Mouse (Mus musculus) layer of hippocampus, adult 18-20 months (tissue): ENCODE data around the gene Arhgef26. TPM values are rescaled to one million over a fixed set of nuclear protein-coding genes. Genes with fewer than 3 reads are reported as not detected.

ENCODE experiments used
- DNase-seq, 2 experiments: peaks; one replicate each; pipeline ENCODE4 v3.0.0; 2022; ENCODE audit warnings: low spot score in 2 of 2
- total RNA-seq, 2 experiments: library from RNA; stranded (reverse); gene quantifications; 2 replicates each; pipeline ENCODE4 v1.2.3; 2021

The Arhgef26 gene
- total RNA-seq, 2 experiments from 2014 or later: 56.5 to 59.5 TPM

DNA sequence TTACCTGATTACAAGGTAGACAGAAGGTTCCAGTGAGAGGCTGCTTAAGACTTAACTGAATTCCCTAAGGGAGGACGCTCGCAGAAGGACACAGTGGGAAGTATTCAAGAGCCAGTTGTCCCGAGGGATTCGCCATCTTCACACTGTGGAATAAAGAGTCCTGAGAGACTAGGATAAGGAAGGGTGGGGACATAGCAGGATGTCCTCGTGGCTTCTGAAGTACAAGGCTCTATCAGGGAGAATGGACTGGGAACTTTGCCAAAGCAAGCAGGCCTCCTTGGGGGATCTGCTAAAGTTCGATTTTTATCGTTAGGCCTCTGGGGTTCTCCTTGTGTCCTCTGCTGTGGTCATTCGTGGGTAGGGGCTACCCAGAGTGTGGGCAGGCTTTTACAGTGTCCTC lies 109.0 kb downstream of the Arhgef26 start:
- DNase-seq: no peak

DNA sequence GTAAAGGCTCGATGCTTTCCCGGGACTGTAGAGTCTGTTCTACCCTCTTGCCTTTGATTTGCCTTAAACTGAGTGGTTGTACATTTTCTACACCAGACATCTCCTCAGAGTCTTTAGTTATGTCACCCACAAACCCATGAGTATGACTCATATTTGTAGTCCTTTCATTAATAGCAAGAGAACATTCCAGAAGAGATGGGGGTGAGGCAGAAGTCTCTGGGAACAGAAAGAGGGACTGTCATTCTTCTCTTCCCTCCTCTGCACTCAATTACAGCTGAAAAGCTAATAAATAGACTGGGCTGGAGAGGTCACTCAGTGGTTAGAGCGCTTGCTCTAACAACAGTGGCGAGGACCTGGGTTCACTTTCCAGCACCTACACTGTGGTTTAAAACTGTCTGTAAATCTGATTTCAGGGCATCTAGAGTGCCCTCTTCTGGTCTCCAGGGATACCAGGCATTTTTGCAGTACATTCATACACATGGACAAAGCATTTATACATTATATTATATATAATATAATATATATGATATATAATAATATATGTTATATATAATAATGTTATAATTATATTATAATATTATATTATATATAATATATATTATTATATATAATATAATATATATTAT lies 111.8 kb downstream of the Arhgef26 start:
- no peak for DNase-seq

DNA sequence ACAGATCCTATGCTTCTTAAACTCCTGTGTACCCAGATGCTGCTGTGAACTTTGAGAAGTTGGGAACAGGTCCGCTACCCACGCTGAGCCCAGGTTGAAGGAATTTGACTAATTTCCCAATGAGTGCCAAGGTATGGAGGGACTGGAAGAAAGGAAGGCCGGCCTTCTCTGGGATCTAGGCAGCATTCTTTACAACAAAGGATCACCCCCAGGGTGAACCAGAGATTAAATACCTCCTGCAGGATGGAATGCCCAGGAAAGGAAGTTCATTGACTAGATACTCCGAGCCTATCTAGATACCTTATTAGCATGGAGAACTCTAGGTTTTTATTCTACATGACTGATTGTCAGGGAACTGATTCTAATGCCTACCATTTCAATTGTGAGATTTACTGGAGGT lies 114.8 kb downstream of the Arhgef26 start:
- no peak for DNase-seq

DNA sequence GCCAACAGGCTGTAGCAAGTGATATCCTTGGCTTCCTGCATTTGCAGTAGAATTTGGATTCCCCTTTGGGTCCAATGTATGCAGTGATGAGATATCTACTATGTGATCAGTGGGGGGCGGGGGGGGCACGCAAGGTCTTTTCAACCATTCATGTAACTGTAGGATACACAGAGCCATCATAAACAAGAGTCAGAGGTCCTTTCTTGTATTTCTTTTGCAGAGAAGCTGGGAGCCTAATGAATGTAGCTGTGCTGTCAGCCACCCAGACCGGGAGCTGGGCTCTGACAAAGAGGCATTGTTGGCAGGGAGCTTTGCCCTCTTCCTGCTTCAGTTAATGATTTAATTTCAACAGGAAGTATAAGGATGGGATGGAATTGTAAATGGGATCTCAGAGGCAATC lies 116.0 kb downstream of the Arhgef26 start:
- DNase-seq: no peak

DNA sequence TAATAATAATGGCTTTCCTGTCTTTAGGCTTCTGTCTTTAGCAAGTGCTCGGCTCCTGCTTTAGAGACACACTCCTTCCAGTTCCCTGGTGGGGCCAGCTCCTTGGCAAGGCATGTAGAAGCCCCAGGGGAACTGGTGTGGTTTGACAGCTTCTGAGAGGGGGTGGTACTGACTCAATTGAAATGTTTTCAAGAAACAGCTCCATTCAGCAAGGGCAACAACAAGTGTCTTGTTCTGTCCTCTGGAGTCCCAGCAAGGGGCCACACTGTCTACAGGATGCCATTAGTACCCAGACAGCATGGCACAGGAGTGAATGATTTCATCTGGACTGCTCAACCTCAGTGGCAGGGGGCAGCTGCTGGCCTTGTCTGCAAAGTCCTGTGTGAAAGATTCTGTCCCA lies 117.7 kb downstream of the Arhgef26 start:
- peak in 1 of 2 experiments; percentile 55 for DNase-seq

DNA sequence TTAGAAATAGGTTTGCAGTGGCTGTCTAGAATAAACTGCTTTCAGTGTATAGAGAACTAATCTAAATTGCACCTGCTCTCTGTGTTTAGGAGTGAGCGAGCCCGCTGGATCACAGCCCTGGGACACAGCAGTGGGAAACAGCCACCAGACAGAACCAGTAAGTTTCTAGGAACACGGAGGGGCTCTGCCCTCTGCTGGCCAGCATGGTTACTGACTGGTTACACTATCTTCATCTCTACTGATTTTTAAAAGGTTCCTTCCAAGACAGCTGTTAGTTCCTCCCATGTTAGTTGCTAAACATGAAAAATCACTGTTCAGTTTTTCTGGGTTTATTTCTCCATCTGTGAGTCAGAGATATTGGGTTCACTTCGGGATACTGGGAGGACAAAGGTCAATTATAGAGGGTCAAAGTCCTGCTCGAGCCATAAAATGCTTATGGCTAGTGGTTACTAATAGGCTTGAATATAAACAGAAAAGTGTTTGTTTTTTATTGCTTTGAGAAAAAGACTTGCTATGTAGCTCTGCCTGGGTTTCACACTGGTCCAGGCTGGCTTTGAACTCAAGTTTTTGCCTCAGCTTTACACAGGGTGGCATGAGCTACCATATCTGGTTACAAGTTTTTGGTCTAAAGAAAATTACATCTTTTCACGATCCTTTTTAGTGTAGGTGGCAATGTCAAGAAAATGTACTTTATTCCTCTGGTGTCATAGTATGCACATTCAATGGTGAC lies 120.3 kb downstream of the Arhgef26 start:
- DNase-seq: peak; percentile 40 to 78

DNA sequence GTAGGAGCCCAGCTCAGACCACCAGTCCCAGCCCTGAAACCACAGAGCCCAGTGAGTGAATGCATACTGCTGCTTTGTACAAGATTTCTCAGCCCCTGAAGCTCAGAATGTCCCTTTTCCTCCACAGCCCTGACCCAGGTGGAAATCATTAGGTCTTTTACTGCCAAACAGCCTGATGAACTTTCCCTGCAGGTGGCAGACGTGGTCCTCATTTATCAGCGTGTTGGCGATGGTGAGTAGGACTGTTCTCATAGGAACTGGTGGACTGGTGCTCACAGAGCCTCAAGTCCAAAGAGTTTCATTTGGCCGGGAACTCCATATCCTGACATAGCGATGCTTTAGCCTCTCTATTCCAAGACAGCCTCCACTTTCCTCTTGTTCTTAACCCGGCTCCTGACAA lies 121.3 kb downstream of the Arhgef26 start:
- no peak for DNase-seq

DNA sequence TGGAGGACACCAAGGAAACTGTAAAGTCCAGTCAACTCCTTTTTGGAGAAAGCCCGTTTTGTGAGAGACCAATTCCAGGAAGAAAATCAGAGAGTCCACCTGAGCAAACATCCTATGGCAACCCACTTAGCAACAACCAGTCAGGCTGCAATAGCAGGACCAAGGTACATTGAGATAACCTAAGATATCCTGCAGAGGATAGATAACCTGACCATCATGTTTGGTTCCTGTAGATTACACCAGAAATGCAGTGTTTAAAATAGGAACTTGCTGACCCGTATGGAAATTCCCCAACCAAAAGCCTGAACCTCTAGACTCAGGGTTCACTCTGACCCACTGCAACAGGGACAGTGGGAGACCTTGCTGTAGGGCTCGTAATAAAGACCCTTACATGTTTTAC lies 126.1 kb downstream of the Arhgef26 start:
- no peak for DNase-seq

DNA sequence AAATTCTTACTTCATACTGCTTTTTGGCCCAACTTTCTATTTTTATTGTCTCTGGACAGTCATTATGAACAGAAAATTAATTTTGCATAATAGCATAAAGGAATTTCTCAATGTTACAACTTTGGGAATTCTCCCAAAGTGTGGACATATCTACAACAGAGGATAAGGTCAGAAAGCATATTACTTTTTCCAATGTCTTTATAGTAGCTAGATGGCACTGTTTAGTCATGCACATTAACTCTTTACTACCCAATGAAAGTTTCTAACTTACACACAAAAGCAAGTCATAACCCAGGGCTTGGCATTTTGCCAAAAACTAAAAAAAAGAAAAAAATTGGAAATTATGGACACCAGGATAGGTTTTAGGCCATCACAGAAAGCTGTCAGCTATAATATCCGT lies 132.0 kb downstream of the Arhgef26 start:
- DNase-seq: no peak

DNA sequence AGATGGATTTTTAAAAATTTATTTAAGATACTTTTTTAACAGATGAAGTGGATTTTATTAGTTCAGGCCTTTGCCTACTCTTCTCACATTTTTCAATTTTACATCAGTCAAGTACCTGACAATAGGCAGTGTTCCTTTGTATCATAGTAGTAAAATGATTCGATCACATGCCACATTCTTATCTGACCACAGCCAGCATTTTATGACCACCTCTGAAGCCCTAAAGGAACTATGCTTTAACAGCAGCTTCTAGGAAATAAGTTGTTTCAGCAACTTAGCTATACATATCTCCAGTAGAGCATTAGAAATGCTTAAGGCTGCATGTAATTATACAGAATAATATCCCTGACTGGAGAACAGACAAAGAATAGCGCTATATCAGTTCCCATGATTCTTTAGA lies 146.2 kb downstream of the Arhgef26 start:
- no peak for DNase-seq

DNA sequence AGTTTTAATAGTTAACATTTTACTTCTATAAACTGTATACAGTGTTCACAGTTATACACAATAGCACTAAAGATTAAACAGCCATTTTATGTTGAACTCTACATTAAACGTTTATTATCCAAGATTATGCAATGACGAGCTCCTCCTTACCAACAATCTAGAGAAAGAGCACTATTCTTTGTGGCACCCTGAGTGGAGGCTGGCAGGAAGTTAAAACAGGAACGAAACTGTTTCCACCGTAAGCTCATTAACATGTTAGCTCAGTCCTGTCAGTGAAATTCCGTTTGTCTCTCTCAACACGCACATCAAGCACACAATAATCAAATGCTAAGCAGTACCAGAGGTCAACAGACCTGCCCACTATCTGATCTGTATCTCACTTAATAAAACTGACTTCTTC lies 154.4 kb downstream of the Arhgef26 start:
- no peak for DNase-seq

DNA sequence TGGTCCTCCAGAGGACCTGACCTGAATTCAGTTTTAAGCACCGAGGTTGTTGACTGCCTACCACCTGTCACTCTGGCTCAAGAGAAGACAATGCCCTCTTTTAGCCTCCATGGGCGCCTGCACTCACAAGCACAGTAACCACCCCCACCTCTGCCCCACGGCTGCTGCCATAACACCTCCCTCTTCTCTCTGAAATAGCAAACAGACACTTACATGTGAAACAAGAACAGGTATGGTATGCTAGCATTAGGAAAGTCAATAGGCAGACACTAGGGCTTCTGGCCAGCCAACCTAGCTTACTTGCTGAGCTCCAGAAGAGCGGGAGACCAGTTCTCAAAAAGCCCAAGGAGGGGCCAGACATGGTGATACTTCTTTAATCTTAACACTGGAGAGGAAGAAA lies 161.2 kb downstream of the Arhgef26 start:
- no peak for DNase-seq

DNA sequence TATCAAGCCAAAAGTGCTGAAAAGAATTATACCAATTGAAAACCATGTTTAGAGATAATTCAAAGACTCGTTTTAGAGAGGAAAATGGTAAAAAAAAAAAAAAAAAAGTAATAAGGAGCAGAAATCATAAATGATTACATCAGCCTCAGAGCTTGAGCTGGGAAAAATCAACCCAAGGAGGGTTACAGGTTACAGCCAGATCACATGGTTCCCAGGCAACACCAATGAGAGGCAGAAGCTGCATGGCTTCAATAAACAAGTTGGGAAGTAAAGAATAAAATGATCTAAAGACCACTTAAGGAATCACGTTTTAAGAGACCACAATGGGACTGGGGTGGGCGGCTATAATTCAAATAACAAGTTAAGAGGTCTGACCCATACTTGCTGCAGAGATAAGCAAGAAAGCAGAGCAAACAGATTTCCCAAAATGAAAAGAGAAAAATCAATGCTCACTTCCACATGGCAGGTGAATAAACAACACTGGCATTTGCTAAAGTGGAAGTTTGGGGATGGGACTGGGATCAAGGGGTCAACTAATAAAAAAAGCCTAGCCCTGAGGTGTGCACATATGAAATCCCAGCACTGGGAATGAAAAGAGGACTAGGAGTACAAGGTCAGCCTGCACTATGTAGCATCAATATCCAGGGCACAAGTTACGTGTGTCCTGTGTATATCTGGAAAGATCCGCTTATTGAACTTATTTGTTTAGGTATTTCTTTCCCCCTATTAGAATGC lies 167.2 kb downstream of the Arhgef26 start:
- DNase-seq: no peak

DNA sequence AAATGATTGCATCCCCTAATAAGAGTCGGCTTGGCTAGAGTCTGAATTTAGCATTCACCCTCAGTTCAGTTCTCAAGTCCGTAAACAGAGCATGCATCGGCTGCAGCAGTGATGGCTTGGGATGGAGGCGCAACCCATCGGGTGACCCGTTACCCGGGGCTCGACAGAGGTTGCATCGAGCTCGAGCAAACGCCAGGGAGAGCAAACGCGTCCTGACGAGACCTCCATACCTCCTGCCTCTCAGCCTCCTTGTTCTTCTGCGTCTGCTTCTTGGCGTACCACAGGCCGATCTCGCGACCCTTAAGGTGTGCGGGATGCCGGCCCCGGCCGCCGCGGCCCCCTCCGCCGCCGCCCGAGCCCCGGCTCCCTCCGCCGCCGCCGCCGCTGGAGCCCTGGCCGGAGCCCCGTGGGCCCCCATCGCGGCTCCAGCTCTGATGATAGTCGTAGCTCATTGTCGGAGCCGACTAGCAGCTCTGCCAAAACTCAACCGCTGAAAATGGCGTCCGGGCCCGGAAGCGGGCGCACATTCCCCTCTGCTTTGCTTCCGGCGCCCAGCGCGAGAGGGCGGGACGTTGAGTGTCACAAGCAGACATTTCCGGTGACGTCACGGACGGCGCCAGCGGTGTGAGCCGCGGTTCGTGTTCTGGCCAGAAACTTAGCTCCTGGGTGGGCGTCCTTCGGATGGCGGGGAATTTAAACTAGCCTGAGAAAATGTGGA lies 168.5 kb downstream of the Arhgef26 start, which contains the start of gene Dhx36:
Dhx36 (minus strand) TSS at position 517 of the 718 bp plus-strand sequence.
- peak; percentile 97 to 99 for DNase-seq

DNA sequence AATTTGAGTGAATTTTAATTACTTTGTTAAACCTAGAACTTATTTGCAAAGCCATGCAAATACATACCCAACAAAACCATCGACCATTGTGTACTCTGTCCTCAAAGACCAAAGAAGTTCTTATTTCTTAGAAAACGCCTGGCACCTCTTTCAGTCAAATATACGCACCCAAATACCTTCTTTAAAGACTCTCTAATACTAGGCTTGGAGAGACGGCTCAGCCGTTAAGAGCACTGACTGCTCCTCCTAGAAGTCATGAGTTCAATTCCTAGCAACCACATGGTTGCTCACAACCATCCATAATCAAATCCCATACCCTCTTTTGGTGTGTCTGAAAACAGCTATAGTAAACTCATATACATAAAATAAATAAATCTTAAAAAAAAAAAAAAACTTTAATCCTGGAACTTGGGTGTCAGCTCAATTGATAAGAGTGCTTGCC lies 169.1 kb downstream of the Arhgef26 start:
- DNase-seq: no peak

Other genes starting within 250 kb of the Arhgef26 start
- 10 to 100 TPM; 52.3 to 53.6 TPM for gene Dhx36, start 168.7 kb downstream of the Arhgef26 start, total RNA-seq